Mouse (Mus musculus) olfactory bulb, adult 2 months (tissue): ENCODE measurements at regions not wholly inside any gene's neighbourhood (a gene's known extent, or its start where the extent isn't known, plus 50 kb on each side); places are given as distances from the start of the nearest gene placed in this dataset.

ENCODE experiments used
- H3K27ac ChIP-seq: fragments of 200-500 bp; 2 replicates; pipeline ENCODE4 v1.5.1; 2012; ENCODE audit warnings: low read depth, low read length; ENCODE audit not compliant: insufficient read depth
- H3K4me1 ChIP-seq: fragments of 200-500 bp; 2 replicates; pipeline ENCODE4 v1.6.1; 2012; ENCODE audit warnings: low read length; ENCODE audit not compliant: control insufficient read depth, insufficient read depth
- H3K4me3 ChIP-seq: fragments of 200-500 bp; 2 replicates; pipeline ENCODE4 v1.5.1; 2012; ENCODE audit warnings: mild to moderate bottlenecking, low read depth, low read length, moderate library complexity; ENCODE audit not compliant: insufficient read depth
- CTCF ChIP-seq: fragments of 200-500 bp; IDR thresholded peaks from 2 replicates; pipeline ENCODE4 v1.5.1; 2012; ENCODE audit warnings: low read depth, mild to moderate bottlenecking, low read length, moderate library complexity; ENCODE audit not compliant: insufficient read depth
- POLR2A ChIP-seq: fragments of 200-500 bp; IDR thresholded peaks from 2 replicates; pipeline ENCODE4 v1.6.1; 2012; ENCODE audit warnings: mild to moderate bottlenecking, low read depth, low read length, moderate library complexity; ENCODE audit not compliant: insufficient read depth
- WGBS: fragments of 180-500 bp; shearing (Covaris S2); methylation state at CpG from one replicate; pipeline ENCODE4 v1.1.7; 2018; 5-methylcytosine and 5-hydroxymethylcytosine counted together

DNA sequence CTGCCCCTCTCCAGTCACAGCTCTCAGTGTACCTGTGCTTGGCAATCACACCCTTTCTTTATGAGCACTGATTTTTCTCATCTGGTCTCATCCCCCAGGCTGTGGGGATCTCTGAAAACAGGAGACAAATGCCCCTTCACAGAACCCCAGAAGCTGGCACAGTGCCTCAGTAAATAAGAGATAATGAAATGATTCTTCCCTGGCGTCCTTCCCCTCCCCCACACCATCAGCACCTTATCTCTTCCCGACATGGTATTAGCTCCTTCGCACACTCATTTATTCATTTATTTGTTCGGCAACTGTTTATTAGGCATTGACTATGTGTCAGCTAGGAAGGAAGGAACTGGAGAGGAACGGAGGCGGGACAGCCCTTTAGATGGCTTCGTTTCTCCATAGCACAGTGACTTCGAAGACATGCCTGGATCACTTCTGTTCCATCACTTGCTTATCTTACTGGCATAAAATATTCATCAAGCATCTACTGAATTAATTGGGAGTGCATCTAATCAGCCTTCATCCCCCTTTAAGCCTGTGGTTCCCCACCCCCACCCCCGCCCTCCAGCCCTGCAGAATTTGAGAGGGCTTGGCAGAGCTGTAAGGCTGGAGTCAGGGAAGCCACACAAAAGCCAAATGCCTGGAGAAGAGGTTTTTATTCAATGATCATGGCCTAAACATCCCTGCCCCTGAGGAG, 51.6 kb upstream of the Tbc1d21 start:
- WGBS: 24% methylated on average over 9 of the region's 9 CpGs
- no peak overlapping the region for H3K27ac ChIP-seq
- peaks cover 16% of the 10 kb centered on the region for H3K4me1 ChIP-seq
- no peak overlapping the region for H3K4me3 ChIP-seq
- no peak for TF ChIP-seq POLR2A

DNA sequence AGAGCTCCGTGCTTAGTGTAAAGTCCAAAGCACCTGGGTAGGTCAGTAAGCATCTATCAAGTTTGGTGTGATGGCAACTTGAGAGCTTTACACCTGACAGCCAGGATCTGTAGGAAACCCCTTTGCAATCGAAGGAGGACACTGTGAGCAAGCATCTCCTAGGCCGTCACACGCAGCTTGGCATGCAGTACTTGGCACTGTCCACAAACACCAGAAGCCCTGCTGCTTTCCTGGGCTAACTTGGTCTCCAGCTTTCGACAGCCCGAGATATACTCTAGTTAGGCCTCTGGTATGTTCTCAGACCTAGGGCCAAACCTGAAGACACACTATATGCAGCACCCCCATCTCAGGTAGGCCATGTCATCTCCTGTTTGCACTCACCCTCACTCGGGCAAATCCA, 58.5 kb upstream of the Tbc1d21 start:
- Histone ChIP-seq H3K27ac (no peak overlapping the region), H3K4me1 (peaks cover 6% of the 10 kb centered on the region; the same call in 1 of the 2 replicates), H3K4me3 (no peak overlapping the region)
- TF ChIP-seq POLR2A: no peak
- TF ChIP-seq CTCF: no peak
- 89% methylated on average over 7 of the region's 7 CpGs for WGBS

DNA sequence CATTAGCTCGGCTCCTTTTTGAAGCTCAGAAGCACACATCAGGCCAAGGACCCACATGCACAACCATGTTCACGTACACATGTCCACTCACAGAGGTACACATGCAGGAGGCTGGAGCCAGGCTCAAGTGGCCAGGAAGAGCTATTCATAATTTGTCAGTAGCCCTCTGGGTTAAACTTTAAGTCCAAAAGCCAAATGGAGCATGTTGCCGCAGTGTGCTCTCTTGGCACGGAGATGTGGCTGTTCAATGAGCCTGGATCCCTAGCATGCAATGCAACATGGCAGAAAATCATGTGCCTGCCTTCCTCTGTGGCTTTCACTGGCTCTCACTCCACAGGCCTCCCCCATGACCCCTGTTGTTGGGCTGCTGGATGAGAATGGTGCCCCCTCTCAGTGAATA, 57.6 kb upstream of the Insyn1 start:
- TF ChIP-seq CTCF (no peak), POLR2A (no peak)
- peaks cover 10% of the 10 kb centered on the region for H3K4me1 ChIP-seq
- H3K27ac ChIP-seq: no peak overlapping the region
- WGBS: 98% methylated on average over 4 of the region's 4 CpGs
- no peak overlapping the region for H3K4me3 ChIP-seq

DNA sequence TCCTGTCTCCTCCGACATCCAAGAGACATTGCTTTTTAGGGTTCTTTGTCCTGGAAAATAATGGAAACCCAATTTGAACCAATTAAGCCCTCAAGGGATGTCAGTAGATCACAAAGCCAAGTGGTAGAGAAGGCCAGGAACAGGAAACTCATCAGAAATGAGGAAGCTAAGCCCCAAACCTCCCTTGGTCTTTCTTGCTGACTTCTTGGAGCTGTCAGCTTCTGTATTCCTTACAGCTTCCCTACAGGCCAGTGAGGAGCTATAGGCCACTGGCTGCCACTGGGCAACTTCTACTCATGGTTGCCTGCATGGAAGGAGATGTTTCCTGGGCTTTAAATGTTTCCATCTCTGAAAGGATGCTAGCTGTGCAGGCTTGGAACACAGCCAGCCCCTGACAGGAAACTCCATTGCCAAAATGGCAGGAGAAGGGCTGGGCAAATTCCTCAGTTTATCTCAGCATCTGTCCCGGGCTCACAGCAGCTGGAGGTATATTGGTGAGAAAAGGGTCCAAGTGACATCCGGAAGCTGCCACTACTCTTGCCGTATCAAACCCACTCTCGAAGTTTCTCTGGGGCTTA, 55.5 kb upstream of the Insyn1 start:
- peaks cover 24% of the 10 kb centered on the region for H3K4me1 ChIP-seq
- TF ChIP-seq CTCF (no peak), POLR2A (no peak)
- no peak overlapping the region for H3K4me3 ChIP-seq
- WGBS: 73% methylated on average over 5 of the region's 5 CpGs
- no peak overlapping the region for H3K27ac ChIP-seq

DNA sequence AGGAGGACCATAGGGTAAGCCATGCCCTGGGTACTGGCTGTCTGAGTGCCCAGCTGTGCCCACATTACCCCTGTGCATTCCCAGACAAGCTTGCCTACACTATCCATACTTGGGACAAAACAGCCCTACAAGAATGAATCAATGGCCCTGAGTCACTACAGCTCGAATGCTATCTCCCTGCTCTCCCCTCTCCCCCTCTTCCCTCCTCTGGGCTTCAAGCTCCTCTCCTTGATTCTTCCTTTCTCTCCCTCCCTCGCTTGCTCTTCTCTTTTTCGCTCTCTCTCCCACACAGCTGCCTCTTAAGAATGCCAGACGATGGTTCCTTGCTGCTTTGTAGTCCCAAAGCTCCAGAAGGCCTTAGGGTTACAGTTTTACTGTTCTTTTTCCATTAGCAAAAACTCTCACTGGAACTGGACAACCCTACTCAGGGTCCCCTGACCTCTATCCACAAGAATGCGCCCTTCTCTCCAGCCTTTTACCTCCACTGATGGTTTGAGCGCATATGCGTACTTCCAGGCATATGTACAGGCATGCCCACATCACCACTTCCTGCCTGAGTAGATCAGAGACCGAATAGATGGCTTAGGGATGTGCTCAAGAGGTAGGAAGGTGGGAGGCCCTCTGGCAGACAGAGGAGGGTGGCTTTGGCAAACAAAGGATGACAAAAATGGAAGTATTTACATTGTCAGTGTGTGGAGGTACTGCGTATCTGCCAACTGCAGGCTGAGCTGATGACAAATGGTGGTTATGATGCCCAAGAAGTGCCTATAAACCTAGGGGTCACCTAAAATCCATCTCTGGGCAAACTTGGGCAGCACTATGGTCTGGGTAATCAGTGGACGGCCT, 51.9 kb upstream of the Insyn1 start:
- no peak overlapping the region for H3K4me3 ChIP-seq
- TF ChIP-seq POLR2A (no peak), CTCF (no peak)
- 65% methylated on average over 10 of the region's 10 CpGs for WGBS
- peaks cover 49% of the 10 kb centered on the region for H3K4me1 ChIP-seq
- peak overlapping the region; percentile 16 for H3K27ac ChIP-seq

DNA sequence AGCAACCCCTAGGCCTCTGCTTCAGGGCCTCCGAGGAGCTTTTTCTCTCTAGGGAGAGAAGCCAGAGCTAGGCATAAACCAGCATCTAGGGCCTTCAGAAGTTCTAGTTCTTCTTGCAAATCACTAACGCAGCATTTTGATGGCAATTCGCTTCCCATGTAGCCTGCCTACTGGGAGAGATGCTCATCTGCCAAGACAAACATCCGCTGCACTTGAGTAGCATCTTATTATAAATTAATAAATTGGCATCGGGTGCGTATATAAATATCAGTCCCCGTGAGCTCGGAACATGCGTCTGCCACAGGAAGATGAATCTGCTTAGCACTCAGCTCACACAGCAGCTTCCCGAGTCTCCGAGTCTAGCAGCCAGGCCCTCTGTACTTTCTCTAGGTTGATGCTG, 50.9 kb upstream of the Insyn1 start:
- no peak overlapping the region for H3K4me3 ChIP-seq
- peaks cover 59% of the 10 kb centered on the region for H3K4me1 ChIP-seq
- WGBS: 67% methylated on average over 11 of the region's 11 CpGs
- no peak overlapping the region for H3K27ac ChIP-seq
- TF ChIP-seq CTCF (no peak), POLR2A (no peak)

DNA sequence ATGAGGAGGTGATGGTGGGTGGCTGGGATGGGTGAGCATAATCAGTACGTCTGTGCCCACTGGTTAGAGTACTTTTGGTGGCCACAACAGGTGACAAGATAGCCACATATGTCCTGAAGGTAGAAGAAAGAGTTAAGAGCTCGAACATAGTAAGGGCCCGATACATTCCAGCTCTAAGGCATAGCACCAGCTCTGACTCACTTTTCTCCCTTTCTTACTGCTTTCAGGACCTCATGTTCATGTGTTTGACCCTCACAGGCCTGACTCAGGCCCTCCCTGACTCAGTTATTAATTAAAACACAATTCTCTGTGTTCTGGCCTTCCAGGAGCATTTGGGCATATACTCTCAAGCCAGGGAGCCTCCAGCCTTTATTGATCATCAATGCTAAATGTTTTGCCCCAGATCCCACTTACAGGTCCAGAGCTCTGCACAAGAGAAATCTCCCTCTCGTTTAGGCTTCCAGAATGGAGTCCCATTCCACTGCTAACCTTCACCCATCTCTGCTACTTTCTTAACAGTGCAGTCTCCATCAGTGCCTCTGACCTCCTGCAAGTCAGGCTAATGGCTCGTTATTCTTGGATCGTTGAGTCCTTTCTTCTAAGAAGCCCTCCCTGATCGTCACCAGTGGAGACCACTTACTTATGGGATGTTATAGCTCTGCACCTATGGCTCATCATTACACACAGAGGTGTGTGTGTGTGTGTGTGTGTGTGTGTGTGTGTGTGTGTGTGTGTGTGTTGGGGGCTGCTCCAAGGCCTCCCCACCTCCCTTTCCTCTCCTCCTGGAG, 50.1 kb upstream of the Insyn1 start:
- peaks cover 60% of the 10 kb centered on the region for H3K4me1 ChIP-seq
- WGBS: 56% methylated on average over 7 of the region's 7 CpGs
- H3K27ac ChIP-seq: peak overlapping the region; percentile 82
- H3K4me3 ChIP-seq: no peak overlapping the region
- TF ChIP-seq POLR2A (no peak), CTCF (no peak)
